Mouse (Mus musculus) adrenal gland, postnatal 10 days (tissue): Measurements from ENCODE around the gene Artn. TPM values are rescaled to one million over a fixed set of nuclear protein-coding genes. Genes with fewer than 3 reads are reported as not detected.

Experiments
- DNase-seq: peaks from one replicate; pipeline ENCODE4 v3.0.0; 2021; ENCODE audit warnings: mixed read lengths
- total RNA-seq, 2 experiments: library from RNA; stranded (reverse); gene quantifications; 2 replicates each; pipeline ENCODE4 v1.2.3; 2021

Artn gene
- total RNA-seq, 2 experiments from 2014 or later = 0.12 to 0.42 TPM

DNA sequence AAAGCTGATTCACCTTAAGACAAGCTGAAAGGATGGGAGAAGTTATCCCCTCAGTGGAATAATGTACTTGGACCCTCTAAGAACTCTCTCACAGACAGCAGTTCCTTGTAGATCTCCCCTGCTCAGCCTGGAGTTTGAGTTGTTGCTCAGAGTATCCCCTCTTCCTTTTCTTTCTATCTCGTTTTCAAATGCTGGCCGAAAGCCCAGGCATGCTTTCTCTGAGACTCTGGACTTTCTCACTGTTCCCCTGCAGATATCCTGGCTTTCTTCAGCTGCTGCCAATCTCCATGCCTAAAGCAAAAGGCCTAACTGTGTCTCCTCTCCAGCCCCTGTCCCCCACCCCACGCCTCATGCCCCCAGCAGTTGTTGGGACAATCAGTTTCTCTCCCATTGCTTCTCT lies 11.3 kb downstream of the Artn start:
- DNase-seq = no peak

DNA sequence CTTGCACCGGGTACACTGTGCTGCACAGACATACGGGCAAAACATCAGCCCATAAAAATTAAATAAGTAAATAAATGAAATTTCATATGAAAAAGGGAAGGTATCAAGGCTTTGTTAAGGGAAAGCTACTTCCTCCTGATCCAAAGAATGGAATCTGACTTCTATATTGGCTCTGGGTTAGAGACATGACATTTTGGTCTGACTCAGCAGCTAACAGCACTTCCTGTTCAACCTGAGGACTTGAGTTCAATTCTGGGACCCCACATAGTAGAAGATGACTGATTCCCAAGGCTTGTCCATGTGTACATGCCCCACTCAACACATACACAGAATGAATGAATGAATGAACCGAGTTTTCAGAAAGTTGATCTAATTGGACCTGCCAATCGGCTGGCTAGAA lies 11.7 kb downstream of the Artn start:
- DNase-seq = no peak

DNA sequence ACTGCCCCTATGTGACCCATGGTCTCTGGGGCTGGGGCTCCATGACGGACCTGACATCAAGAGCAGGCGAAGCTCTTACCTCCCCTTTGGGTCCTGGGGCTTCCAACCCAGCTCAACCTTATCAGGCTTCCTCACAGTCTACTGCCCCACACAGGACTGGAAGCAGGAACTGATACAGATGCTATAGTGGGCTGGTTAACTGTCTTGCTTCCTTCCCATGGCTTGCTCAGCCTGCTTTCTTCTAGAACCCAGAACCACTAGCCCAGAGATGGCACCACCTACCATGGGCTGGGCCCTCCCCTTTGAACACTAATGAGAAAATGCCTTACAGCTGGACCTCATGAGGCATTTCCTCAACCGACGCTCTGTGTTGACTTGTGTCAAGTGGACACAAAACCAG lies 12.2 kb downstream of the Artn start:
- no peak for DNase-seq

DNA sequence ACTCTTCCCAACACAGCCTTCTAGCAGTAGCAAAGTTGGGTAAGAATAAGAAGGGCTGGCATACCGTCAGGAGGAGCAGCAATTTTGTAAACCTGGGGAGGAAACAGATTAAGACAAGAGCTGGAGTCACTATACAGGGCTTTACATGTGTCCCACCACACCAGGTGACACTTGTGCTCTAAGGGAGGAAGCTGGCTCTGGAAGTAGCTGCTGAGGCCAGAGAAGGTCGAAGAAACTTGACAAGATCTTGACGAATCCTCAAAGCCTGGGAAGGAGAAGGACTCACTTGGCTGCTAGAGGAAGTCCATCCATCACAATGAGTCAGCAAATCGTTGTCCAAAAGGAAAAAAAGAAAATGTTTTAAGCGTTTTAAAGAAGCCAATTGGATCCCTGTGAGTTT lies 13.2 kb downstream of the Artn start:
- no peak for DNase-seq

DNA sequence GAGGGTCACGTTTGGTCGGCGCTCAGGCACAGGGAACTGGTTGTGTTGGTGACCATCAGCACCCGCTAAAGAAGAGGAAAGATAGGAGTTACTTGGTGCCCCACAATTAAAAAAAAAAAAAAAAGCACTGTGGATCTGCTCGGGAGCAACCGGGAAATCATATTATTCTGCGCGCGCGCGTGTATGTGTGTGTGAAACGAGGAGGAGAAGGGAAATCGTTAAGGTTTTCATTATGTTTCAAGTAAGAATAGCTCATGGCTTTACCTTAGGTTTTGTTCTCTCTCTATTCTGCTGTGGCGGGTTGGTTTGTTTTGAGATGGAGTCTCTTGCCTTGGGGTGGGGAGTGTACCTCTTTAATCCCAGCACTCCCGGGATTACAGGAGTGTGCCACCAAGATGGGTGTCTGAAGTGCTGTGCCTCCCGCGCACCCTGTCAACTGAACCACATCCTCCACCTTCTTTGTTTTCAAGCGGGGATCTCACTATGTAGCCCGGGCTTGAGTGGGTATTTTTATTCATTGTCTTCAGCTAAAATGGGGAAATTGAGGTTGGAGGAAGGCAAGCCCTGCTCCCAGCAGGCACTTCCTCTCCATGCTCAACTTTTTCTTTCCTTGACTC lies 14.0 kb downstream of the Artn start:
- DNase-seq = no peak

DNA sequence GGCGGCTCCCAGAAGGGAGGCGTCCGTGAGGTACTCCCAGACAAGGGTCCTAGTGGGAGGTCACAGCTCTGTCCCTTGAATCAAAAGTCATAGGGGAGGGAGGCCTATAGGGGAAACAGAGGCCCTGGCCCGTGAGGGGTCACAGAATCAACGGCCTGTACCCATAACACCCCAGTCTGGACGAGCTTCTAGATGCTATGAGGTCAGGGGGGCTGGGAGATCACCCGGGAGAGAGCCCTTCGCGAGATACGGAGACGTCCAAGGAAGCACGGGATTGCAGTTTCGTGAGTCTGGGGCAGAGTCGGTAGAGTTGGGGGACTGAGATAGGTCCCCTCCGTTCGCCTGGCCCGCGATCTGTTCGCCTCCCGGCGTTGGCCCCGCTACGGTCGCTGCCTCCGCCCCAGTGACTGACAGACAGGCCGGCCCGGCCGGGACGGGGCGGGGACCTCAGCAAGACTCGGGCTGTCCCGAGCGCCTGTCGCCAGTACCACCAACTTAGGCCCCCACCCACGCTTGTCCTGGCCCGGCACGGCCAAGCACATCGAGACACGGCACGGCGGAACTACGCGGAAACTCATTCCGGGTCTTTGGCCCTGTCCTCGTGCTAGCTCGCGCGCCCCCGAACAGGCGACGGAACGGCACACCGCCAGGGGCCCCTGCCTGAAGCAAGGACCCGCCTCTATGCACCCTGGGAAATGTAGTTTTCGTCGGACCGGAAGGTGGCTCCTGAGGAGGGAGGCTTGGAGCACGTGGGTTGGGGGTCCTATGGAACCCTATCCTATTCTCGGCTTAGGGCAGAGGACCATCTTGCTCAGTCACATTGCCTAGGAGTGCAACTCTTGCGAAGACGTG lies 14.7 kb downstream of the Artn start, which contains the start of gene Ipo13:
Ipo13 (minus strand) TSS at position 409 of the 852 bp plus-strand sequence.
- peak; percentile 95 for DNase-seq

DNA sequence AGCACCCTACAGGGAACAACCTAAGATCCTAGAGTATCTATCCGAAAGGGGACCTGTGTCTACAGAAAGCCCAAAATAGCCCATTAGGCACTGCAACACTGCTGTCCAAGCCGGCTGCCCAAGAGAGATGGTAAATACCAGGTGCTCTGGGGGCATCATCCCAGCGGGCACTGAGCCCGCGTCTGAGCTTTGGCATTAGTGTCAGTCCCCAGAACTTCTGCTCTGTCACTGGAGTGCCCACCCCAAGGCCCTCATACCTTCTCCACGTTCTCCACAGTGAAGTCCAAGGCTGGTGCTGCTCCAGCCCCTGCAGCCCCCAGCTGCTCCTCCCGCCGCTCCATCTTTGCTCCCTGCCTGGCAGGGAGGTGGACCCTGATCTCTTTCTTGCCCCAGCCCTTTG lies 15.5 kb downstream of the Artn start:
- DNase-seq = peak; percentile 14

DNA sequence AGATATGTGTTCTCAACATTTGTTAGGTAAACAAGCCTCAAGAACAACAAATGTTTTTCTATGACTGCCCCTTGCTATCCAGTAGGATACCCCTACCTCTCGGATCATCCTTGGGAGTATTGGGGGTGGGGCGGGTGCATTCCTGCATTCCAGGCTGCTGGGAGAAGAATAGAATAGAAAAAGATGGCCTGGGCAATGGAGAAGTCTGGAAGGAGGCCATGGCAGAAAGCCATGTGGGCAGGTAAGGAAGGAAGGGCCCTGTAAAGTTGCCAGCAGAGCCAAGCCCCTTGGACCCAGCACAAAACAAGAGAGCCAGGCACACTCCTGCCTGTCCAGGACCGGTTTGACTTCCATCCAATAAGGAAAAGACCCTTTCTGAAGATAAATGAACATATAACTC lies 16.1 kb downstream of the Artn start:
- DNase-seq = peak; percentile 27

DNA sequence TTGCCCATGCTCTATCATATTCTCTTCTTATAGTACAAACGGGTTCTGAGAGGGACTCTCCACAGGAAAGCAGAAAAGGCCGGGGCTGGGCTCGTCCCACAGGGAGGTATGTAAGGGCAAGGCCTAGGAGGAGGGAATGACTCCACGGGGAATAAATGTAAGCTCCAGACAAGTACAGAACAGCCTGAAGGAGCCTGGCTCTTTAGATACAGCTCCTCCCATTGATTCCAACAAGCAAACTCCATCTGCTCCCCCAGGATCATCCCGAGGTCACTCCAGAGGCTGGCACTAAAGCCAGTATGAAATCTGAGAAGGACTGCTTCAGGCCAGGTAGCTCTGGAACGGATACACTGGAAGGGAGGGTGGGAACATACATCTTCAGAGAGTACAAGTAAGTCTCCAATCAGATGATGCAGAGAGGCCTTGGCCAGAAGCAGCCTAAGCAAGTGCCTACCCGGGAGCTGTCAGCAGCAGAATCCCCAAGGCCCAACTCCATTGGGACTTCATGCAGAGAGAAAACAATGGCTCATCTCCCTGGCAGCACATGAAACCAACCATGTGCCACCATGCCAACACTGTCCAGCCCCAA lies 16.8 kb downstream of the Artn start:
- no peak for DNase-seq

DNA sequence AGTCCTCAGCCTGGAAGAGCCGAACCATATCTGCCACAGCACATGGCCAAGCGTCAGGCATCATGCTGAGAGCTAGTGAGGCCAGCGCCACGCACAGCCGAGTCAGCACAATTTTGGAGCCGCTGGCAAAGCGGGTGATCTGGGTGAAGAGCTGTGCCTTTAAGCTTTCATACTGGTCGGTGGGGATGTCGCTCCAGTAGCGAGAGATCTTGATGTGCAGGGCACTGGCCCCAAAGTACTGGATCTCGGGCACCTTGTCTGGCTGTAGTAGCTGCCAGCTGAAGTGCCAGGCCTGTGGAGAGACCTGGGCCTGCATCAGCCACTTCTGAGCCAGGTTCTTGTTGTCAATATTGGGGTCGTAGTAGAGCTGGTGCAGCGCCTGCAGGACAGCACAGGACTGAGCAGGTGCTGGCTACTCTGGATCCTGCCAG lies 17.4 kb downstream of the Artn start:
- DNase-seq = no peak

DNA sequence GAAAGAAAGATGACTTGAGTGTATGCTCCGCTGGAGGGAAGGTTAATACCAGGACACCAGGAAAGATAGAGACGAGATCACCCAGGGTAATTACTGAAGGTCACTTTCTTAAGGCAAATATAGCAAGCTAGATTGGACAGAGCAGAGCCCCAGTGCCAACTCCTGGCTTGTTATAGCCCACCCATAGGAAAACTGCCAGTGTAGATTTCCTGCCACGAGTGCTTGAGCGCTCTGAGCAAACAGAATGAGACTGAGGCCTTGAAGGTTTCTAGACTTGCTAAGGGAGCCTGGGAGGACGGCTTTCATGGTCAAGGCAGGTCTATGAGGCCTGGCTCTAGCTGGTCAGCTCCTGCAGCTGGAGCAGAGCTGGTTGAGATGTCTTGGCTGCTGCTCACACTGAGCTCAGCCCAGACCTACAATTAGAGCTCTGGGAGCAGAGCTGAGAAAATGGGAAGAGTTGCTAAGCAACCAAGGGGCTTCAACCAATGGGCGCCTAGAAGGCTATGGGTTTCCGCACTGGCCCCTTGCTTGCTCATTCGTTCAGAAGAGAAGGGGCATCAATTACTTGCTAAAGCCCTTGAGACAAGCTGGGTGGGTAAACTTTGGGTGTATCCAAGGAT lies 20.6 kb downstream of the Artn start:
- no peak for DNase-seq

DNA sequence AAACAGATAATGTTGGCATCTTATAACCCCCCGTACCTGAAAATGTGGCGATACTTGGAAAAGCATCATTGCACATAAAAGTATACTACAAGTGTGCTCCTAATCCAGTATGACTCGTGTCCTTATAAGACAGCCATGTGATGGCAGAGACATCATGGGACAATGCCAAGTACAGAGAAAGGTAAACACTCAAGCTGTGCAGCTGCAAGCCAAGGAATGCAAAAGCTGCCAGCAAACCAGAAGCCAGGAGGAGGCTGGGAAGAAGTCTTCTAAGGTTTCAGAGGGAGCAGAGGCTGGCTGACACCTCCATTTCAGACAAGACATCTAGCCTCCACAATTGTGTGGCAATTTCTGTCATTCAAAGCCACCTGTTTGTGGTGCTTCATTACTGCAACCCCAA lies 23.4 kb downstream of the Artn start:
- DNase-seq = peak; percentile 37

DNA sequence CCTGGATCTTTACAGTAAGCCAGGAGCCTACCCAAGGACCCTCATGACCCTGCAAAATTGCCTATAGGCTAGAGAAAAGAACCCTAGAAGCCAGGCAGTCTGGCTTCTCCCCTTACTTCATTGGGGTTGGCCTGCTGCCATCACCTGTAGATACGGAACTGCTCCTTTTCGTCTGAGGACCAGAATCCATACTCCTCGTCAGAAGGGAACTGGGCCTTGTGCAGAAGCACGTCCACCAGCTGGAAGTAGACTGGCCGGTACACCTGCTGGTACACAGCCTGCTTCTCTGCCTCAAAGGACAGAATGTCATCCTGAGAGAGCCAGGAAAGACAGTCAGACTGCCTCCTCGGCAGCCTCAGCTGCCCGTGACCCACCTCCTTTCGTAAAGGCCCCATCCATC lies 24.8 kb downstream of the Artn start:
- no peak for DNase-seq

DNA sequence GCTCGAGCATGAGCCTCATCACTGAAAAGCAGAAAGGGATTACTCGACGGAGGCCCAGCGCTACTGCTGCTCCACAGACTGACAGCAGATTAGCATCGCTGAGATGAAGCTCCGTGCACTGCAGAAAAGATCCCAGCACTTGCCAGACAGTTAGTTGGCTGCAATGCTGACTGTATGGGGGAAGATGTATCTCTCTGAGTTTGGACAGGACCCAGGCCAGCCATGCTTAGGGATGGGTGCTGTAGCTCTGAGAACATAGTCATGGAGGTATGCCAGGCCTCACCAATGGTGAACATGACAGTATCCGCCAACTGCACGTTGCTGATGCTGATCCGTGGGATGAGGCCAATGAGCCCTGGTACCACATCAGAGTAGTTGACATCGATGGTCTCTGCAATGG lies 25.5 kb downstream of the Artn start:
- no peak for DNase-seq

DNA sequence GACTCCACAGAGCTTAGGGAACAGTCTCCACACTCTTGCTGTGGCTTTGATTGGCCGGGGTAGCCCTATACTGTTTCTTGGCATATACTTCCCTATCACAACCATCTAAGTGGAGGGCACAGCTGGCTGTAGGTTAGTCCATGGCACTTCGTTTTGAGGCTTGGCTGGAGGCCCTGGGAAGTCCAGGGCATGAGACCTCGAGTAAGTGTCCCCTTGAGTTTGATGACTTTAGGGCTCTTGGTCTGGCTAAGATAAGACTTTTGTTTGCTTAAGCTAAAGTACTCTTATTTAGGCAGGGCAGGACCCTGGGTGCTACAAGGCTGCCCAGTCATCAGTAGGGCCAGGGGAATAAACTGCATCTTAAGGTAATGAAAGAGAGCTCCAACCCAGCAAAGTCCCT lies 31.5 kb downstream of the Artn start:
- no peak for DNase-seq

DNA sequence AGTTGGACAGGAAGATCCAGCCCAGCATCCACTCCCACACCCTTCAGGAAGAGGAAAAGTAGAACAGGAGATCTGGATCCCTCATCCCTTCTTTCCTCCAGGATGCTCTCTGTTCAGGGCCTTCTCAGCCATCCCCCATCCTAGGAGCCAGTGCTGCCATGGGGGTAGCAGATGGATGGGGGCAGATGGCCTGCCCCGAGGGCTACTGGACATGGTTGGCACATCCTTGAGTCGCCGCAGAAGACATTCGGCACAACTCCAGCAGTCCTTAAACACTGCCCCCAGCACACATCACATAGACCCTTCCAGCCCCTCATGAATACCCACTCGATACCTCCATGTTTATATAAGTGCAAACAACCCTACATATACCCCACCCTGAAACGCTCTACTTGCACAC lies 33.5 kb downstream of the Artn start:
- no peak for DNase-seq

DNA sequence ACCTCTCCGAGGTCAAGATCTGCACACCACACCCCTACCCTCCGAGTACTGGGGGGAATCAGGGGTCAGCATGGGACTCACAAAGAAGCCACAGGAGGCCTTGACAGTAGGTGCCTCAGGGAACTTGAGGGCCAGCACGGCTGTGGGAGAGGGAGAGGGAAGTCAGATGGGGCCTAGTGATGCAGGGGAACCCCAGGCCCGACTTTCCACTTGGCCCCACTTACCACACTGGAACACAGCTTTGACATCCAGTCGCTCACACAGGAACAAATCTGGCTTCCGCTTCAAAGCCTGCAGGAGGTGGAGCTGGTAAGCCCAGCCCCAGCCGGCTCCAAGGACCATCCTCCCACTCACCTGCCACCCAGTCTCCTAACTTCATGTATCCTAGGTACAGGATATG lies 34.2 kb downstream of the Artn start:
- DNase-seq = no peak

DNA sequence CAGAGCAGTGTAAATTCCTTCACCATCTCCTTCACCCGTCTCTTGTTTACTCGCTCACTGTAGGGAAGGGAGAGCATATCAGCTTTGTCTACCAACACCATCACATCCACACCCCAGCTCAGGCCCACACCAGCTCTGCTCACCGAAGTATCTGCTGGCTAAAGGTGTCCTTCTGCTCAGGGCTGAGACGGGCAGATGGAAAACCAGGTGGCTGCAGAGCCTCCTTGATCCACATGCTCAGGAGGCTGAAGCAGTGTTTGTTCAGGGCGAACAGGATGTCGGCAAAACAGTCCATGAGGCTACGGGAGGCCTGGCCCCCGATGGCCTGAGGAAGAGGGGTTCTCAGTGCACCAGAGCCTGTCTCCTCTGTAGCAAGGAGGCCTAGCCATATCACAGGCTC lies 35.0 kb downstream of the Artn start:
- no peak for DNase-seq

DNA sequence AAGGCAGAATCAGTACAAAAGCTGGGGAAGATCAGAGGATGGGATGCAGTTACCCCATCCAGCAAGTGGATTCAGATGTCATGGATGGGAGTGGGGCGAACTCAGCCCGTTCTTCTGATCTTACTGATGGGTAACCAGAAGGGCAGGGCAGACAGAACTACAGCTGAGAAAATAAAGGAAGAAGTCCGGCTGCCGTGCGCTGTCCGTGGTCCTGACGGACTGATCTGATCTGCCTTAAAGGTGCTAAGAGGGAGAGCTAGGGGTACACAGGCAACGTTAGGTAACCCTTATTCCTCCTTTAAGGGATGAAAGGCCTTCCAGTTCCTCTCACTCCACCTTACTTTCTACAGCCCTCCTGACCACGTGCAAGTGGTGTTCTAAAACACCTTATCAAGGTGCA lies 36.2 kb downstream of the Artn start:
- DNase-seq = peak; percentile 82

DNA sequence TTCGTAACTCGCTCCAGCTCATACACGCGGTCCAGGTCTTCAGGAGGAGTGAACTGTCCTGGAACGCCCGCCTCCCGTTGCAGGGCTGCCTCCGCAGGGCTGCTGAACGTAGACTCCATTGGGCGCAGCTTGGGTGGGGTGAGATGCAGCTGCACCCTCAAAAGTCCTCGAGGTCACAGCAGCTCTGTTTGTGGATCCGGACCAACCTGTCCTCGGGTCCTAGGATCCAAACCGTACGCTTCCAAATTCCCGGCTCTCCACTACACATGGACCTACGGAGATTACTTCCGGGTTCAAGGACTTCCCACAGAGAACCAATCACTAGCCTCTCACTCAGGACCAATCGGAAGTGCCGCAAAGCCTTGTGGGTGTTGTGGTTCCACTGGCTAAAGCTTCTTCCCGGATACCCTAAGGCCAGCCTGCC lies 37.8 kb downstream of the Artn start, which contains the start of gene Dph2:
Dph2 (minus strand) TSS at position 295 of the 424 bp plus-strand sequence.
- DNase-seq = peak; percentile 84

DNA sequence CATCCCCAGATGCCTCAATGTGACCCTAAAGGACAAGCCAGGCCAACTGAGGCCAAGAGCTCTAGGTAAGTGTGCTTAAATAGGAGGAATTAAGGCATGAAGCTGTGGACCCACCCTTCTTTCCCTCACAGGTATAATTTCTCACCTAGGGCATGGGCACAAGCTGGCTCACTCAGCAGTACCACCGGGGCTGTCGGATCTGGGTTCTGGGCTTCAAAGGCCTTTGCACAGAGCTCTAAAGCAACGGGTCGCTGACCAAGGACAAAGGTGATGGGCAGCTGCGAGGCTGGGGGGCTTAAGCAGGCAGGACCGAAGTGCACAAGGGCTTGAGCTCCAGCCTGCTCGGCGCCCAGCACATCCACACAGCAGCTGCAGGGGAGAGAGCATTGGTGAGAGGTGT lies 38.8 kb downstream of the Artn start:
- DNase-seq = no peak

DNA sequence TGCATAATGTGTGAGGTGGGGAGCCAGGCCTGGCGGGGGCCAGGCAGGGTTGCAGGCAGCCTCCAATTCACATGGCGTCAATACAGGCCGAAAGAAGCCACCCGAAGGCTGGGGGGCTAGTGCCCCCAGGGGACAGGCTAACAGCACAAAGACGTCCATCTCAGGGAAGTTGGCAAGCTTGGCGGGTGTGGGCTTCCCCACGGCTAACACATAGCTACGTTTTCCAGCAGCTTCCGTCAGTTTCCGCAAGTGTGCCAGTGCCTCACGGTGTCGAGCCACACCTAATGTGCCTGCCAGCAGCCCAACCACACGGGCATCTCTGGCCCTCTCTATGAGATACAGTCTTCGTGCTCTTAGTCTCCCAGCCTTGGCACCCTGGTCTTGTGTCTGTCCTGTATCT lies 39.5 kb downstream of the Artn start:
- DNase-seq = no peak

DNA sequence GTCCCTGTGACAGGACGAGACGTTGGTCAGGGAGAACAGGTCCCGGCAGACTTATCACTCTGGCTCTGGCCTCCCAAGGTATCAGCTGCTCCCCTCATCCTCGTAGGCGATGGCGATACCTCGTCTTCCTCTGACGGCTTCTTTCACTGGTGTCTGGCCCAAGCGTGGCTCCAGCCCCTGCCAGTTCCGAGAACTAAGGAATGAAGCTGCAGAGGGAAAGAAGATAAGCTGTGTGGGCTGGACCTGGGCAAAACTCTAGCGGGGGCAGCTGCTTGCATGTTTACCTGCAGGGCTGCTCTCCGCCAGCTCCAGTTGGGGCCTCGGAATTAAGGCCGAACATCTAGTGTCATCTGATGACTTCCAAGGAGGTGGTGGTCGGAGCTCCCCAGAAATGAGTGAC lies 40.1 kb downstream of the Artn start:
- DNase-seq = no peak
